Mouse (Mus musculus) bone marrow macrophage, adult 2 months (primary cell): Measurements from ENCODE around the gene Dph2.

Source experiments
- CTCF ChIP-seq: IDR thresholded peaks from 2 replicates; pipeline ENCODE4 v1.5.1; 2012; ENCODE audit warnings: low read depth, mild to moderate bottlenecking, low read length, moderate library complexity
- POLR2A ChIP-seq: IDR thresholded peaks from 2 replicates; pipeline ENCODE4 v1.6.1; 2012; ENCODE audit warnings: mild to moderate bottlenecking, low read depth, low read length, borderline replicate concordance

GRCm38 (mm10) chr4:117891738-117892161, at the start of gene Dph2:
- TF ChIP-seq POLR2A: no peak
- no peak for TF ChIP-seq CTCF
